ENCODE assay signal across 9 mouse cellular contexts in the genomic region with DNA sequence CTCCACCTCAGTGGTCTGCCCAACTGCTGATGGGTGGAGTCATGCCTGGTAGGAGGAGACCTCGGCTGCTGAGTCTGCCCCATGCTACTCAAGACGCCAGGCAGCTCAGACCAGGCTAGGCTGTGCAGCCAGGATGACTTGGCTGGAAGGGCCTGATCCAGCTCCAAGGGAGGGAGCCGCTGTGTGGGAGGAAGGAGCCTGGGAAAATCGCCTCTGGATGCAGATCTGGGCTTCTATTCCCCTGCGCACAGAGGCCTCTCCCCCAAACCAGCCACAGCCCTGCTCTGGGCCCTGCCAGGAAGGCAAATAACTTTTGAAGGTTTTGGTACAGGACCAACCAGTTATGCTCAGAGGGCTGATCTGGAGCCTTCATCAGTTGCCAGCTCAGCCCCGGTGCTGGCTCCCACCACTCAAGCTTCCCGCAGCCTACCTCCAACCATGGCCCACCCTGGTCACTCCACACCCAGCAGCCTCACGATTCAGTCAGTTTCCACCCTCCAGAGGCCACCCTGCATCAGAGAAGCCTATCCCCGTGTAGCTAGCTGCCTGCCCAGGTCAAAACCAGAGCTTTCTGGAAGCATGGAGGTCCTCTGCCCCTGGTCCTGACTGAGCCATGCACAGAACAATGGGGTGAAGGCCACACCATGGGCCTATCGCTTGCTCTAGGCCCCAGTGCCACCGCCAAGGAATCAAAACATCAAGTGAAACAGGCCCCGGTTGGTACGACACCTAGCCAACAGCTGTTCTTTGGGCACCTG. TPM values are rescaled to one million over a fixed set of nuclear protein-coding genes. Genes with fewer than 3 reads are reported as not detected.
DNase-seq lines count a peak whose midpoint lies in the region; ATAC-seq and TF ChIP-seq lines count a peak whose summit lies in the region.
"Had no signal": no experiment of that assay in that cellular context is flagged by ENCODE, and none has a peak within 500 bp of the region (broad histone marks: within the 10 kb centered on the region; RNA-seq: fewer than 3 reads in every experiment).

No protein-coding gene starts in this region.

- DNase-seq in heart, adult 11 months, result peak; percentile 98
- peak; percentile 67 for DNase-seq in urinary bladder, postnatal 14 days (ENCODE audit: low spot score)
- DNase-seq in urinary bladder, adult 2 months (ENCODE audit: low spot score), result no peak
- DNase-seq in limb, embryonic 14.5 days (ENCODE audit: low spot score), result peak; percentile 39
- no peak for DNase-seq in thymus, postnatal 36 days

- WGBS in heart, embryonic 11.5 days (ENCODE audit: insufficient replicate concordance), result 75% methylated on average over 13 of the region's 13 CpGs
- 78% methylated on average over 13 of the region's 13 CpGs for WGBS in limb, embryonic 14.5 days

- peaks cover 3% of the 10 kb centered on the region; the same call in 1 of the 2 replicates for H3K4me1 ChIP-seq in heart, embryonic 11.5 days (ENCODE audit: control insufficient read depth, insufficient read depth, low read length)
- H3K4me1 ChIP-seq in limb, embryonic 14.5 days (ENCODE audit: control insufficient read depth, insufficient read depth, low read length), result no peaks in the 10 kb centered on the region
- H3K4me1 ChIP-seq: neural tube, embryonic 13.5 days had no signal

- no peak overlapping the region for H3K9ac ChIP-seq in heart, embryonic 11.5 days (ENCODE audit: low read depth, low read length)
- H3K9ac ChIP-seq in limb, embryonic 14.5 days (ENCODE audit: low read depth, low read length, severe bottlenecking), result no peak overlapping the region
- H3K9ac ChIP-seq: neural tube, embryonic 13.5 days had no signal

- no peaks in the 10 kb centered on the region for H3K9me3 ChIP-seq in heart, embryonic 11.5 days (replicated peaks; ENCODE audit: control insufficient read depth, low read length)
- H3K9me3 ChIP-seq in limb, embryonic 14.5 days (ENCODE audit: control insufficient read depth, low read length), result no peaks in the 10 kb centered on the region
- H3K9me3 ChIP-seq: neural tube, embryonic 13.5 days had no signal

- H3K4me2 ChIP-seq in heart, embryonic 11.5 days, result no peak overlapping the region
- H3K4me2 ChIP-seq in limb, embryonic 14.5 days (replicated peaks; ENCODE audit: low read depth, low read length, severe bottlenecking), result no peak overlapping the region
- H3K4me2 ChIP-seq: neural tube, embryonic 13.5 days had no signal

- peaks cover 36% of the 10 kb centered on the region for H3K36me3 ChIP-seq in heart, embryonic 11.5 days (ENCODE audit: control insufficient read depth, insufficient read depth, low read length)
- H3K36me3 ChIP-seq in limb, embryonic 14.5 days (ENCODE audit: control insufficient read depth, insufficient read depth, low read length), result peaks cover 49% of the 10 kb centered on the region

- TF ChIP-seq POLR2A in limb, embryonic 14.5 days (IDR thresholded peaks at IDR 0.05; ENCODE audit: borderline replicate concordance, extremely low read depth, insufficient read depth, insufficient read length), result no peak

- no peaks in the 10 kb centered on the region for H3K27me3 ChIP-seq in heart, embryonic 11.5 days (ENCODE audit: control insufficient read depth, insufficient read depth, low read length)
- no peaks in the 10 kb centered on the region for H3K27me3 ChIP-seq in limb, embryonic 14.5 days (ENCODE audit: control insufficient read depth, insufficient read depth, low read length)
- H3K27me3 ChIP-seq: neural tube, embryonic 13.5 days had no signal

- no peak overlapping the region; the same call in 1 of the 2 replicates for H3K27ac ChIP-seq in heart, embryonic 11.5 days (ENCODE audit: low read depth, low read length)
- no peak overlapping the region for H3K27ac ChIP-seq in limb, embryonic 14.5 days (replicated peaks; ENCODE audit: low read depth, low read length)
- H3K27ac ChIP-seq: neural tube, embryonic 13.5 days had no signal

- no peak for ATAC-seq in heart, embryonic 11.5 days (replicated peaks; ENCODE audit: insufficient number of reproducible peaks, low FRiP score, low TSS enrichment)
- ATAC-seq in limb, embryonic 14.5 days (ENCODE audit: low FRiP score, low read depth), result no peak
- ATAC-seq in megakaryocyte-erythroid progenitor cell, adult 5-6 weeks (replicated peaks; ENCODE audit: low FRiP score, low TSS enrichment, poor library complexity, severe bottlenecking), result no peak
- no peak for ATAC-seq in monocyte, adult 5-6 weeks (replicated peaks; ENCODE audit: insufficient number of reproducible peaks, low FRiP score, low TSS enrichment, poor library complexity, severe bottlenecking)

- H3K4me3 ChIP-seq in heart, embryonic 11.5 days (ENCODE audit: low read depth, low read length), result no peak overlapping the region
- H3K4me3 ChIP-seq in limb, embryonic 14.5 days (replicated peaks; ENCODE audit: low read length), result no peak overlapping the region
- H3K4me3 ChIP-seq: neural tube, embryonic 13.5 days had no signal

RNA-seq across cellular contexts. Expression of a gene that starts 14.1 kb away (rescaled TPM):
- polyA plus RNA-seq in heart, embryonic 11.5 days (2014; fragmentation: Nextera tagmentation; extraction: Ambion mirVana), result 6.1 and 6.7 TPM in 2 replicates
- polyA plus RNA-seq in urinary bladder, adult 2 months (2012; rRNA removed), result 12.7 and 14.0 TPM in 2 replicates
- polyA plus RNA-seq in limb, embryonic 14.5 days (2012; rRNA removed), result 10.1 and 13.2 TPM in 2 replicates
- 11.8 and 15.0 TPM in 2 replicates for polyA plus RNA-seq in limb, embryonic 14.5 days (2014; fragmentation: Nextera tagmentation; extraction: Ambion mirVana)
- 4.3 TPM in 1 of 2 replicates, not detected in the other for total RNA-seq in megakaryocyte-erythroid progenitor cell, adult 5-6 weeks (2014; fragmentation: Nextera tagmentation)
- total RNA-seq in megakaryocyte-erythroid progenitor cell, adult 5-6 weeks (2017), result not detected in 2 replicates
- 1.5 TPM in 1 of 3 replicates, not detected in the others for total RNA-seq in monocyte, adult 5-6 weeks (2017)

RNA-seq across cellular contexts. Expression of a gene that starts 19.1 kb away (rescaled TPM):
- 118 and 123 TPM in 2 replicates for polyA plus RNA-seq in heart, embryonic 11.5 days (2014; fragmentation: Nextera tagmentation; extraction: Ambion mirVana)
- polyA plus RNA-seq in urinary bladder, adult 2 months (2012; rRNA removed), result 67.0 and 71.1 TPM in 2 replicates
- 63.3 and 92.3 TPM in 2 replicates for polyA plus RNA-seq in limb, embryonic 14.5 days (2012; rRNA removed)
- 121 and 132 TPM in 2 replicates for polyA plus RNA-seq in limb, embryonic 14.5 days (2014; fragmentation: Nextera tagmentation; extraction: Ambion mirVana)
- 67.8 and 89.9 TPM in 2 replicates for total RNA-seq in megakaryocyte-erythroid progenitor cell, adult 5-6 weeks (2014; fragmentation: Nextera tagmentation)
- 39.1 and 50.0 TPM in 2 replicates for total RNA-seq in megakaryocyte-erythroid progenitor cell, adult 5-6 weeks (2017)
- 32.5 to 38.0 TPM (median 35.9 TPM) in 3 replicates for total RNA-seq in monocyte, adult 5-6 weeks (2017)

RNA-seq across cellular contexts. Expression of a gene that starts 23.4 kb away (rescaled TPM):
- polyA plus RNA-seq in heart, embryonic 11.5 days (2014; fragmentation: Nextera tagmentation; extraction: Ambion mirVana), result 38.8 and 39.8 TPM in 2 replicates
- polyA plus RNA-seq in urinary bladder, adult 2 months (2012; rRNA removed), result 16.4 and 19.8 TPM in 2 replicates
- polyA plus RNA-seq in limb, embryonic 14.5 days (2012; rRNA removed), result 25.4 and 27.9 TPM in 2 replicates
- polyA plus RNA-seq in limb, embryonic 14.5 days (2014; fragmentation: Nextera tagmentation; extraction: Ambion mirVana), result 32.1 and 32.7 TPM in 2 replicates
- 15.4 and 16.1 TPM in 2 replicates for total RNA-seq in megakaryocyte-erythroid progenitor cell, adult 5-6 weeks (2014; fragmentation: Nextera tagmentation)
- 8.0 and 9.7 TPM in 2 replicates for total RNA-seq in megakaryocyte-erythroid progenitor cell, adult 5-6 weeks (2017)
- total RNA-seq in monocyte, adult 5-6 weeks (2017), result 4.2 to 10.8 TPM (median 6.1 TPM) in 3 replicates

RNA-seq across cellular contexts. Expression of a gene that starts 30.9 kb away (rescaled TPM):
- 24.9 and 28.6 TPM in 2 replicates for polyA plus RNA-seq in heart, embryonic 11.5 days (2014; fragmentation: Nextera tagmentation; extraction: Ambion mirVana)
- 110 and 143 TPM in 2 replicates for polyA plus RNA-seq in urinary bladder, adult 2 months (2012; rRNA removed)
- 166 and 177 TPM in 2 replicates for polyA plus RNA-seq in limb, embryonic 14.5 days (2012; rRNA removed)
- 29.8 and 38.3 TPM in 2 replicates for polyA plus RNA-seq in limb, embryonic 14.5 days (2014; fragmentation: Nextera tagmentation; extraction: Ambion mirVana)
- total RNA-seq in megakaryocyte-erythroid progenitor cell, adult 5-6 weeks (2014; fragmentation: Nextera tagmentation), result 47.9 and 52.5 TPM in 2 replicates
- 23.7 and 24.6 TPM in 2 replicates for total RNA-seq in megakaryocyte-erythroid progenitor cell, adult 5-6 weeks (2017)
- 84.1 to 127 TPM (median 93.1 TPM) in 3 replicates for total RNA-seq in monocyte, adult 5-6 weeks (2017)

Comparison
In these comparisons a context has a peak if more than half of its experiments do, and no peak if none do; other contexts are left out.
1. DNase-seq: peak in heart, adult 11 months (single experiment), urinary bladder, postnatal 14 days (single experiment) and limb, embryonic 14.5 days (single experiment); none in urinary bladder, adult 2 months (single experiment) and thymus, postnatal 36 days (0 of 2).